Mouse (Mus musculus) 416B (cell line): Measurements from ENCODE around the gene Ing2.

ENCODE experiments used
- DNase-seq: peaks from one replicate; pipeline ENCODE4 v3.0.0; 2011; ENCODE audit warnings: low read depth

Gene Ing2

DNA sequence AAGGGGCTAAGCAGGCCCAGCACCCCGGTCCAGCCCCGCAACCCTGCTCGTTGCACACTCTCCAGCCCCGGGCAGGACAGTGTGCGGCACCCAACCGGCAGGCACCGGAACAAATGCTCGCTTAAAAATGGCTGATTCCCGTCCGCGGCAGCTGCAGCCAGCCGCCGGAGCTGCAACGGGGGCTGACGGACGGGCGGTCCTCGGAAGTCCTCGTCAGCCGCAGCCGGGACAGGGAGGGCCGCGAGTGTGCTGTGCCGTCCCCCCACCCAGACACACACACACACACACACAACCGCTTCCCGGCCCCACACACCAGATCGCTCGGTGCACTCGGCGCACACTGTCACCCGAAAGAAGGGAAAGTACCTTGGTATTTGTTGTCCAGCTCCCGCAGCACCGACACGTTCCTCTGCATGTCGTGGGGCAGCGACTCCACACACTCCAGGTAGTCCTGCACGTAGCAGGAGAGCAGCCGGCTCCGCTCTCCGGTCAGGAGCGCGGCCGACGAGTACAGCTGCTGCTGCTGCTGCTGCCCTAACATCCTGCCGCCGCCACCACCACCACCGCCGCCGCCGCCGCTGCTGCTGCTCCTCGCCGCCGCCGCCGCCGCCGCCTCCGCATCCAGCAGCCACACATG, 1.1 kb downstream of the Ing2 start:
- DNase-seq = peak; percentile 42

DNA sequence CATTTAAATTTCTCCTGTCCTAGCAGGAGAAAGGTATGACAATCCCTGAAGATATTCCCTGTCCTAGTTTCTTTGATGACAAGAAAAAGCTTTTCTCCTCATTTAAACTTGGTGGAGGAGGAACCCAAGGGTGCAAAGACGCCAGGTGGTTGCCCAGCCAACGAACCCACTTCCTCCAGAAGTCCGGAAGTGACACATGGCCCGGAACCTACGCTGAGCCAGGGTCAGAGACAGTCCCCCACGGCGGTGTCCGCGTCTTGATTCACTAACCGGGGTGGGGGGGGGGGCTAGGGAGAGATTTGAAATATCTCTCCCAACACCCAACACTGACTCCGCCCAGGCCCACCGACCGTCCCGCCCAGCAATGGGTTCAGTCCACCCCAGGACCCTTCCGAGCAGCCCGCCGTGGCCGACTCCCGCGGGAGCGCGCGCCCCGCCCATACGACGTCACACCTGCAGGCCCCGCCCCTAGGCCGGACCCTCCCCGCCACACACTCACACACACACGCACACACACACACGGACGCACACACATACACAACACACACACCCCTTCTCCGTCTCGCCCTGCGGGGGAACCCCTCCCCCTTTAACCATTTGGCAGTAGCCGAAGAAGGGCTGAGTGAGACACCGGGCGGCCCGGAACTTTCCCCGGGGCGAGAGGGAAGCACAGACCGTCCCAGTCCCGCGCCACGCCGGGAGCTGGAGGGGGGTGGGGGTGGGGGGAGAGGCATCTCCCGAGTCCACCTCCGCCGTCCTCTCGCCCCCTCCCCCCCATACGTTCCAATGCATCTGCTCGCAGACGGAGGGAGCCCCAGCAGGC, 1.8 kb downstream of the Ing2 start:
- DNase-seq = peak; percentile 95

DNA sequence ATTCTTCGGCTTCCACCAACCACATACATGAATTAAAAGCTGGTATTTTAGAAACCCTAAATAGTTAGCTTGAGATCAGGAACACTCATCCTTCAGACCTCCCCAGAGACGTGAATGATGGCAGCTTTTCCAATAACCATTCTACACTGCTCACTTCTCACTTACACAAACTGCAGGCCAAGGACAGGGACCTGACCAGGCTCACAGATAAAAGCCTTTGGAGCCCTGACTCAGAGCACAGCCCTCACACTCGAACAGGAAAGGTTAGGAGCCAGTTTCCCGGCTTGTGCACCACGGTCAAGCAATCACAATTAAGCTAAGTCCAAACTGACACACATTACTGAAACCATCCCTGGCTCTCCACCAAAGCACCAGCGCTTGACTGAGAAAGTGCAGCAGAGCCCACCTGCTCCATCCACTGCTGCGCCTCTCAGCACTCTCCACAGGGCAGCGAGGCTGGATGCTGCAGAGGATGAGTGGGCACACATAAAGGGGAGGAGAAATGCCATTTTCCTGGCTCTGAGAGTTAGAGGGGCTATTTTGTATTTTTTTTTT, 11.0 kb downstream of the Ing2 start:
- no peak for DNase-seq

DNA sequence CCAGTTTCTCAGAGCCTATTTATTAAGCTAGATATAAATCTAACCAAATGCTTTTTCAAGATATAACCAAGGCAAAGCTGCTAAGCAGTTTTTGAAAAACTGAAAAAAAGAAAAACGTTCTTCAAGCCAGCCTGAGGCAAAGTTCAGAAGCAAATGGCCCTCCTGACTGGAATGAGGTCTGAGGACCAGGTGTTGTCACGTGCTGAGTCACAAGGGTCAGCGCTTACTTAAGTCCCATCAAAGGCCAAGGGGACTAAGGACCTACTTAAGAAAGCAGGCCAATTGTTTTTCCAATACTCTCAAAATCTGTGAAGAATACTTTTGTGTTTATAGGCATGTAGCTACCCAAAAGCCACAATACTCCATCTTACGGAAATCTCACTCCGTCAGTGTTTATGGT, 12.2 kb downstream of the Ing2 start:
- DNase-seq = no peak

DNA sequence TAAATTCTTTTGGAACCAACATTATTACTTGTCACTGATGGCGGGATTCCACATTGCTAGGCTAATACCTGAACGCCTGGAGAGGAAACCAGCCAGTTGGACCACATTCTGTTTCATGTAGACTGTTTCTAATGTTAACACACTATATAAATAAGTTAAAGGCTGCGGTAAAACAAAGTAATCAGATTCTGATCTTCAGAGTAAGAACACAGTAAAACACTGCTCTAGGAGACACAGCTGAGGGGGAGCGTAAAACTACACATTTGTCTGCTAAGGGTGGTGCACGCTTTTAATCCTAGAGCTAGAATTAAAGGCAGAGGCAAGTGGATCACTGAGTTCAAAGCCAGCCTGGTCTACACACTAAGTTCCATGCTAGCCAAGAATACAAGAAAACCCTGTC, 12.6 kb downstream of the Ing2 start:
- DNase-seq = no peak

DNA sequence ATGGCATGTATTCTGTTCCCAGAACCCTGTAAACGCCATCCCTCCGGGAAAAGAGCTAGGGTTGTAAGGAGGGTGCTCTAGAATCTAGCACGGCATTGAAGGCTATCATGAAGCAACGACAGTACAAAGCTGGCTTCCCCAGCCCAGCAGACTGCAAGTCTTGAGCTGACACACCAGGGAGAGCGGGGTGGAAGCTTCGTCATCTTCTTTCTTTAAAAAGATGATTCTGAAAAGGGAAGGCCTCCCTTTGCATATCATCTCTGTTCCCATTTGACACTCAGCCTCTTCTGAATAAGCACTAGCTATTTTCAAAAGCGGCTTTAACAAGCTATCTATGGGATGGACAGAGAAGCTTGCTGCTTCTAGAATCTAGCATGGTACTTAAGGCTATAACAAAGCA, 15.0 kb downstream of the Ing2 start:
- no peak for DNase-seq

DNA sequence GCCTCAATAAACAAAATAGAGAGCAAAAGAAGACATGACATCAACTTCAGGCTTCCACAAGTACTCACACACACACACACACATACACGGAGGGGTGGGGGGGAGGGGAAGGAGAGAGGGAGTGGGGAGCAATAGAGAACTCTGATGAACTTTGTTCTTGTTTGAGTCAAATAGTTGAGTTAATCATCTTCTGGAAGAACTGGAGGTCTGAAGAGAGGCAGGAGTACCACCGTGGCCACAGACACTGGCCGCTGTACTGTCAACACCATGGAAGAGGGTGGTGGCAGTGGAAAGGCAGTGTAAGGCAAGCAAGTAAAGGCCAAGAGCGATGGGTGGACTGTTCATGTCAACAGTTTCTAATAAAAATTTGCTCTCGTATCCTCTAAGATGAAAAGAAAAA, 15.9 kb downstream of the Ing2 start:
- no peak for DNase-seq

DNA sequence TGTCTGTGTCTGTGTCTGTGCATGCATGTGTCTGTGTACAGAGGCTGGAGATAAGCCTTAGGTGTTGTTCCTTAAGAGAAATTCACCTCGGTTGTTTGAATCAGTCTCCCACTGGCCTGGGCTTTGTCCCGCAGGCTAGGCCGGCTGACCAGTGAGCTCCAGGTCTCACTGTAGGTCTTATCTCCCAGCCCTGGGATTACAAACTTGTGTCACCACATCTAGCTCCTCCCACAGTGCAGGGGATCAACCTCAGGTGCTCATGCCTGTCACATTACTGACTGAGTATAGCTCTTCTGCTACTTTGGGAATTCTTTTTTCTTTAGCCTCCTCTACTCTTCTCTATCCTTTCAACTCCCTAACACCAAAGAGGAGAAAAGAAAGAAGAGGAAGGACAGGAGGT, 20.9 kb downstream of the Ing2 start:
- no peak for DNase-seq

DNA sequence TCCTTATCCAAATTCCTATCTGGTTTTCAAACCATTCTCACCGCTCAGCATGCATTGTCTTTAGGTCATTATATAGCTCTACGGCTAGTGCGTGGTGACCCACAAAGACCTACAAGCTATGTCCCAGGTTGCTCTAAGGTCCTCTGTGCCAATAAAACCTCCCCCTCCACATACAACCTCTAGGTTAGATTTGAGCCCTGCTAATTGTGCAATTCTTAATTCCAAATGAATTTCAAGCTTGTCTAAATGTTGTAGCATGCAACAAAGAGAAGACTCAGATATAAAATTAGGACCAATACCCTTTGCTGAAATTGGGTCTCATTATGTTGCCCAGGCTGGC, 22.6 kb downstream of the Ing2 start:
- no peak for DNase-seq

DNA sequence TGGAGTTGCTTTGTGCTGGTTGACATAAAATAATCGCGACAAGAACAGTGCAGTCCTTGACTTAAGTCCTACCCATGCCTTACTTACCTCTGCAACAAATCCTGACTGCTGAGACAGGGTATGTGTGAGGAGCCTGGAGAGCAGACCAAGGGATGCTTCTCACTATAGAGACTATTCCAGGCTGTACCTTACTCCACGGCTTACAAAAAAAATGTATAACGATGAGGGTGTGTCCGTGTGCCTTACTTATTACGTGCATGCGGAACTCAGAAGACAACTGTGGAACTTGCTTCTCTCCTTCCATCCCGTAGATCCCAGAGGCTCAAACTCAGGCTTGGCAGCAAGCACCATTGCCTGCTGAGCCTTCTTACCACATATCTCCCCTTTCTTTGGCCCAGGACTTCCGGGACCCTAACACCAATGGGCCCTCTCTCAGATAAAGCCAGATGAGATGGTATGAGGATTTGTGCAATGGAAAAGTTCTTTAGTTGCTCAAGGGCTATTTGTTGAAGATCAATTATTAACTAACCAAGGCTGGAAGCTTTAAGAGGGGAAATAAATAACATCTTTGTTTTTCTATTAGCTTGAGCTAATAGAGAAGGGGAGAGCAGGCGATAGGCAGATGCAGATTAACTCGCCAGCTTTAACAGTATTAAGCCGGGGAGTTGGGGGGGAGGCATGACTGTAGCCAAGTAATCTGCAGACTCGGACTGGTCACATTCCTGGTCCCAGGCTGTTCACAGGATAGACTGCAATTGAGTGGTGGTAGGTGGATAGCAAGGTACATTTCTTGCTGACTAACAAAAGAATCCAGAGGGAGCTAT, 23.2 kb downstream of the Ing2 start:
- DNase-seq = no peak

DNA sequence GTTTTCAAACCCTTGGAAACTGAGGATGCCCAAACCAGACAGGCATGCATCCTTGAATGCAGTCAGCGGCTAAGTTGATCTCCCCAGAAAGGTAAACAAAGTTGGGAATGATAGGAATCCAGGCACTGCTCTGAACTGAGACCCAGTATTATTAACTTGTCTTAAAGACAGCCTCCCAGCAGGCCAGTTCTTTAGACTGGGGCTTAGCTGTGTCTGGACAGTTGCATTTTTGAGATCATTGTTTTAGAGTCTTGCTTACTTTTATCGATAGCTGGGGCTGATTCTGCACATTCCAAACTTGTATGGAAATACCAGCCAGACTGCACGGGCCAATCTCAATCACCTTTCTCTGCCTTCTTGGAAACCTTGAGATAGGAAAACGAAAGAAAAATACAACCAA, 24.5 kb downstream of the Ing2 start:
- DNase-seq = no peak

DNA sequence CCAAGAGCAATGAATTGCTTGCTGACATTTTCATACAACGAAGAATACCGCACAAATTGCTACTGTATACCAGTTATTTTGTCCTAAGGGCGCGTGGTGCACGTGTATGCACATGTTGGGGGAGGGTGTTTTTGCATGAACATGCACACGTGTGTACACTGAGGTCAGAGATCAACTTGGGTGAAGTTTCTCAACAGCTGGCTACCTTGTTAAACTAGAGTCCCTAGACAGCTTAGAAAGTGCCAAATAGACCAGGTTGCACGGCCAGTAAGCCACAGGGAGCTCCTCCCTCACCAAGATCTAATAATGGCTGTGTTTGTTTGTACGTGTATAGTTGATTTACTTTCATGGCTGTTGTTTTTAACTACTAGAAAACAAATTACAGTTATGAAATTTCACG, 25.8 kb downstream of the Ing2 start:
- no peak for DNase-seq

DNA sequence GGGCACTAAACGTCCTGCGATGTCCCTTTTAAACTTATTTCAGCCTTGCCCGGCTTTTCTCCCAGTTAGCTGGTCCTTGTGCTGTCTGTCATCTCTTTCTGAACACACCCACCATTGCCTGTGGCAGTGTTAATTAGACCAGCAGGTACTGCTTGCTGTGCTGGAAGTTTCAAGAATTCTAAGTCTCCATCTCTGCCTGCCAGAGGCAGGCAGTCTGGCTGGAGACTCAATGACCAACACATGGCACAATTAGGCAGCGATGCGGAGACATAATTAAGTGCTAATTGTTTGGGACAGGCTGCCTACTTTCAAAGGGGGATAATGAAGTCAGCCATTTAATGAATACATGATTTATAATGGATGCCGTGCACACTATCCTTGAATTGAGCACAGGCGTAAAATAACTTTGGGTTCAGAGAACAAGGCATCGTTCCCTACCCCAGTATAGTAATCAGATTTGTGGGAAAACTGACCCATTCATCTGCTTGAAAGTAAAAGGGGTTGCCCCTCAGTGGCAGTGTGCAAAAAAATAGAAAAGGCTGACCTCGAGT, 32.8 kb downstream of the Ing2 start:
- no peak for DNase-seq

DNA sequence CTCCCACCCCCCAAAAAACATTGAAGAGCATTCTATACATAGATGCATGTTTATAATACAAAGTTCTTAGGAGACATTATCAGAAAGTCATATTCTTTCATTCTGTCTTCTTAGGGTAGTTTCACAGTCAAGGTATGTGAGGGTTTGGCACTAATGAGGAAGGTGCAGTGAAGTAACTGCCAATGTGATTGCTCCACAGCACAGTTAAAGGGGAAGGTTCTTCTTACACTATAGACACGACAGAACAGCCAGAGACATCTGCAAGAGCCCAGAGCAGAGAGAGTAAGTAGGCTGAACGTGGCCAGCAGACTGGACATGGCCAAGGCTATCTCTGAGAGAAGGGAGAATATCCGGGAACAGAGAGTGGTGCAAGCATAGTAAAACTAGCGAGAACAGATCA, 38.2 kb downstream of the Ing2 start:
- peak; percentile 23 for DNase-seq

DNA sequence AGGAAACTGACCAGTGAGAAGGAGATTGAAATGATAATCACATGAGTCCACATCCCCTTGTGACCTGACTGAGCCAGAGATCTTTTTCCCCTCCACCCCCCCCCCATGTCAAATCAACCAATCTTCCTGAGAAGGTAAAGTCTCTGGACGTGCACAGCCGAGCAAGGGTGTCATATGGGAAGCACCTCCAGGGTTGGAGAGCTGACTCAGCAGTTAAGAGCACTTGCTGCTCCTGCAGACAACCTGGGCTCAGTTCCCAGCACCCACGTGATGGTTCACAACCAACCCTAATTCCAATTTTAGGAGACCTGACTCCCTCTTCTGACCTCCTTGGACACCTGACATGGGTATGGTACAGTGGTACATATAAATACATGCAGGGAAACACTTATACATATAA, 39.3 kb downstream of the Ing2 start:
- peak; percentile 32 for DNase-seq

DNA sequence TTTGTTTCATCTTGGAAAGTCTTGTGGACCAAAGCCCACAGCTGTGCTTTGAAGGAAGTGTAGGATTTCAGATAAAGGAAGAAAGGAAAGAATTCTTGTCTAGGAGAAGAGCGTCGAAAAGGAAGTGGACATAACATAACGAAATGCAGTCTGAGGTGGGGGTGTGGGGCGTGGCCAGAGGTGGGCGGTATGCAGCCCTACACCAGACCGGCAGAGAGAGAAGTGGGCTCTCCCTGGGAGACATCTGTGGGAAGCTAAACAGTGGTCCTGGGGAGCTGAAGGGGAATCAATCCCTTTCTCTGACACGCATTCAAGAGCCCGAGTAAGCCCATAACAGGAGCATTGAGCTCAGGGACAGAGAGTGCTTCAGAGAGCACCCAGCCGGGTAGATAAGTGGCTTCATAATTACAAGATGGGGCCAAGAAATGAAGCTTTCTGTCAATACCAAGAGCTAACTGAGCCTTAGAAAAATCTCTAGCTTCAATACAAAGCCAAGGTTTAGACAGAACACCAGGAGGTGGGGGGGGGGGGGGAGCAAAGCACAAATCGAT, 40.5 kb downstream of the Ing2 start:
- DNase-seq = no peak

DNA sequence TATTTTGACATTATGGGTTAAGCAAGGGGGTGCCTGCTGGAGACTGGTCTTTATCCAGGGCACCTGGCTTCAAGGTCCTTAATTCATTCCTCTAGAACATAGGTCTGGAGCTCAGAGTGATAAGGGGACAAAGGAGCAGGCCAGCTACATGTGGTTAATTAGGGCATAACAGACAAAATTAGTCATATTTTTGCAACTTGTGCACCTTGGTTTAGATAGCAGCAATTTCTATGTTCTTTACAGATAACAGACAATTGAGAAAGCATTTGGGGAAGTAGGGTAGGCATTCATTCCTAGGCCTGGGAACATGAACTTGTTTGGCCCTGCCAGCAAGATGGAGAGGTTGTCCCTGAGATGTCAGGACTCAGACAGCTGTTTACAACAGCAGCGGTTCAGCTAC, 54.2 kb downstream of the Ing2 start:
- peak; percentile 17 for DNase-seq
